Mouse (Mus musculus): Measurements from ENCODE around the gene Thap8. TPM values are rescaled to one million over a fixed set of nuclear protein-coding genes. Genes with fewer than 3 reads are reported as not detected.
A peak's percentile ranks its signal among the peaks of the same experiment; 100 is the strongest.

Thap8 gene
- polyA plus RNA-seq, 1 experiment from 2014 or later, result 0.37 TPM

DNA sequence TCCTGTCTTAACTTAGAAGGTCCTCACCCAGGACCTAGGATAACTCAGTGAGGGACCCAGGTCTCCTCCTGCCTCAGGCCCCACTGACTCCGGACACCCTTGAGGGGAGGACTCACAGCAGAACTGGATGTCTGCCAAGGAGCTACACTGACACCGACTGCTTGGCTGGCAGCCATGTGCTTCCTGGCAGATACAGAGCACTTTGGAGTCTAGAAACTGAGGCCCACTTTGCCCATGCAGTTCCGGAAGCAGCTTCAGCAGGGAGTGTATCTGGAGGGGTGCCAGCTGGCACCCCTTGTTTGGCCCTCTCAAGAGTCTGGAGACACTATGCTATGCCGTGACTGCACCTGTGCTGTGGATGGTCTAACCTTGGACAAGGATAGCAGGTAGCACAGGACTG, 53.5 kb downstream of the Thap8 start:
- H3K4me2 ChIP-seq, result peak overlapping the region; percentile 46
- 5% methylated on average over 4 of the region's 4 CpGs for WGBS
- peak overlapping the region; percentile 84 for H3K27ac ChIP-seq (replicated peaks)

DNA sequence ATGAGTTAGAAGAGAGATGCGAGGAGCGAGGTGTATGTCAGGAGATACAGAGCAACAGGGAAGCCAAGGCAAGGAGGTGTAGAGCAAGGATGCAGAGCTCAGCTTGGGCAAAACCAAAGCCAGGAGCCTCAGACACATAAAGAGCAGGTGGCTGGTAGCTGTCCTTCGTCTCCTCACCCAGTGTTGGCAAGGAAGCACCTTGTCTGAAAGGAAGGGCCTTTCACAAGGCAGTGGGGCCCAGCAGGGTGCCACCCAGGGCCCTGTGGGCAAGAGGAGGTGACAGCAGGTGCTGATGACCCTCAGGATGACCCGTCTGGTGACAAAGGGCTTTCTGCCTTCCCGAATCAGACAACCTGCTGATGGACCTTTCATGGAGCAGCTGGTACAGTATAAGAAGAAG, 54.7 kb downstream of the Thap8 start:
- Histone ChIP-seq H3K4me2 (no peak overlapping the region), H3K27me3 (replicated peaks) (peaks cover 37% of the 10 kb centered on the region), H3K9ac (peak overlapping the region; percentile 2; the same call in 1 of the 2 replicates), H3K36me3 (no peaks in the 10 kb centered on the region), H3K27ac (replicated peaks) (no peak overlapping the region), H3K9me3 (no peaks in the 10 kb centered on the region), H3K4me3 (no peak overlapping the region), H3K4me1 (peaks cover 32% of the 10 kb centered on the region)
- no peak for ATAC-seq (ENCODE audit: extremely low read depth, insufficient number of reproducible peaks, low FRiP score, low TSS enrichment)
- WGBS, result 60% methylated on average over 5 of the region's 5 CpGs

More for the DNA sequence above, 53.5 kb downstream of the Thap8 start:
- peak; percentile 69 for ATAC-seq (ENCODE audit: extremely low read depth, insufficient number of reproducible peaks, low FRiP score, low TSS enrichment)
- Histone ChIP-seq H3K36me3 (no peaks in the 10 kb centered on the region), H3K27me3 (replicated peaks) (peaks cover 26% of the 10 kb centered on the region), H3K4me1 (peaks cover 37% of the 10 kb centered on the region), H3K4me3 (no peak overlapping the region), H3K9me3 (no peaks in the 10 kb centered on the region), H3K9ac (peak overlapping the region; percentile 33; the same call in 1 of the 2 replicates)

DNA sequence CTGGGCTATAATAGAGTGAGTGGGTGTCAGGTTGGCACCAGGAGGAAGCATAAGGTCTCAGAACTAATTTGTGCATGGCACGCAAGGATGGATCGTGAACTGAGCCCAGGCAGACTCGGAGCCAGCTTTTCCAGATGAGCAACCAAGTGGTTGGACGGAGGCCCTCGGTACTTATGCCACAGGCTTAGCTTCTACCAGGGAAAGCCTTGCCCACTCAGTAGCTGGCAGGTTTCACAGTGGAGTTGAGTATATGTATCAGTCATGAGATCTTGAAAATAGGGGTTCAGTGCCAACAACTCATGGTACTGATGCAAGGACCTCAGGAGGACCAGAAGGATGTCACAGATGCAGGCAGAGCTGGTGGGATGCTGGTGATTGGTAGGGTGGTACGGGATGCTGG, 55.8 kb downstream of the Thap8 start:
- Histone ChIP-seq H3K9ac (no peak overlapping the region), H3K4me2 (no peak overlapping the region), H3K27ac (replicated peaks) (no peak overlapping the region), H3K27me3 (replicated peaks) (peaks cover 44% of the 10 kb centered on the region), H3K36me3 (no peaks in the 10 kb centered on the region), H3K9me3 (no peaks in the 10 kb centered on the region), H3K4me3 (no peak overlapping the region), H3K4me1 (peaks cover 32% of the 10 kb centered on the region)
- WGBS, result 78% methylated on average over 6 of the region's 6 CpGs
- no peak for ATAC-seq (ENCODE audit: extremely low read depth, insufficient number of reproducible peaks, low FRiP score, low TSS enrichment)

DNA sequence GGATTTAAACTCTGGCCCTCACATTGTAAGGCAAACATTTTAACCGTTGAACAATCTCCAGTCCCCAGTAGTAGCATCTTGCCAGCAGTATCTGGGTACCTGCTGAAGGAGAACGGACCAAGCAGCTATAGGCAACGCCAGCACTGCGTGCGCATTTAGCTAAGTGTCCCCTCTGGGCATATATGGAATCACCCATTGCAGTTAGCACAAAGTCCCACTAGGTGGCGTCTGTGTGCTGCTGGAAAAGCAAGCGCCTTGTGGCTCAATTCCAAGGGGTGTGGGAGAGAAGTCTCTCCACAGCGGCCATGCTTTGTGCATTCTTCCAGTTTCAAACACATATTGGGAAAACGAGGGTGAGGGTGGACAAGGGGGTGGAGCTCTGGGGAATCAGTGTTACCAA, 56.5 kb downstream of the Thap8 start:
- Histone ChIP-seq H3K27ac (replicated peaks) (no peak overlapping the region), H3K36me3 (no peaks in the 10 kb centered on the region), H3K27me3 (replicated peaks) (peaks cover 51% of the 10 kb centered on the region), H3K9ac (no peak overlapping the region), H3K4me2 (peak overlapping the region; percentile 24; the same call in 1 of the 2 replicates), H3K9me3 (no peaks in the 10 kb centered on the region), H3K4me1 (peaks cover 32% of the 10 kb centered on the region), H3K4me3 (no peak overlapping the region)
- 4% methylated on average over 9 of the region's 9 CpGs for WGBS
- no peak for ATAC-seq (ENCODE audit: extremely low read depth, insufficient number of reproducible peaks, low FRiP score, low TSS enrichment)

DNA sequence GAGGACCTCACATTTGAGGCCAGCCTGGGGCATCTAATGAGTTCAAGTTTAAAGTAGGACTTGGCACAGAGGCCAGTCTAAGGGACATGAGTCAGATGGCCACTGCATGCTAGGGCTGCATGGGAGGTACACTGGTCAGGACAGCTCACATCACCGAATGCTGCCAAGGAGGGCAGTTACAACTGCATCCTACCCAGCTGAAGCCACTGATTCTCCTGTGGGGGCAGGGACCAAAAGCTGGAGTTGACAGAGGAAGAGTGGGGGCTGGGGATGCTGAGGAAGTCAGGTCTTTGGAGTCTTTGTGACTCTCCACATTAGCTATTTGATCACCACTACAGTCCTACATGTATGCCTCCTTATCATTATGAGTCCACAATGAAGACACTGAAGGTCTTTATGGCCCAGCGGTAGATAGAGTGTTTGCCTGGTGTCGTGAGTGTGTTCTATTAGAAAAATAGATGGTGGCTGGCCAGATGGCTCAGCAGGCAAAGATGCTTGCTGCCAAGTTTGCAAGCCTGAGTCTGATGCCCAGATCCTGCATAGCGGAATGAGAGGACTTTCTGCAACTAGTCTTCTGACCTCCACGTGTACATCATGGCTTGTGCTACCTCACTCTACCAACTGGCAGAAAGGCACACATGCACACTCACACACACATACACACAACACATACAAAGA, 59.7 kb downstream of the Thap8 start:
- no peaks in the 10 kb centered on the region for H3K9me3 ChIP-seq
- H3K27ac ChIP-seq (replicated peaks), result no peak overlapping the region
- WGBS, result 65% methylated on average over 5 of the region's 5 CpGs
- ATAC-seq (ENCODE audit: extremely low read depth, insufficient number of reproducible peaks, low FRiP score, low TSS enrichment), result no peak
- H3K4me2 ChIP-seq, result no peak overlapping the region
- H3K4me1 ChIP-seq, result peaks cover 1% of the 10 kb centered on the region
- H3K4me3 ChIP-seq, result no peak overlapping the region
- H3K27me3 ChIP-seq (replicated peaks), result peaks cover 72% of the 10 kb centered on the region
- no peaks in the 10 kb centered on the region for H3K36me3 ChIP-seq
- H3K9ac ChIP-seq, result no peak overlapping the region

Other genes with a start within 250 kb of the Thap8 start
- 2.5 and 4.0 TPM in 2 replicates for gene Zfp14, start 228.7 kb upstream of the Thap8 start, polyA plus RNA-seq (2015; fragmentation: Nextera tagmentation; extraction: Ambion mirVana)
- 4.2 and 4.6 TPM in 2 replicates for gene Zfp82, start 207.2 kb upstream of the Thap8 start, polyA plus RNA-seq (2015; fragmentation: Nextera tagmentation; extraction: Ambion mirVana)
- gene Gm26920, start 189.7 kb upstream of the Thap8 start, polyA plus RNA-seq (2015; fragmentation: Nextera tagmentation; extraction: Ambion mirVana), result 0.29 TPM in 1 of 2 replicates, not detected in the other
- gene Zfp566, start 189.6 kb upstream of the Thap8 start, polyA plus RNA-seq (2015; fragmentation: Nextera tagmentation; extraction: Ambion mirVana), result 4.7 and 6.0 TPM in 2 replicates
- gene Zfp260, start 185.3 kb upstream of the Thap8 start, polyA plus RNA-seq (2015; fragmentation: Nextera tagmentation; extraction: Ambion mirVana), result 70.2 and 76.4 TPM in 2 replicates
- 9.6 and 10.0 TPM in 2 replicates for gene Zfp382, start 158.2 kb upstream of the Thap8 start, polyA plus RNA-seq (2015; fragmentation: Nextera tagmentation; extraction: Ambion mirVana)
- 8.6 and 9.5 TPM in 2 replicates for gene Zfp146, start 110.3 kb upstream of the Thap8 start, polyA plus RNA-seq (2015; fragmentation: Nextera tagmentation; extraction: Ambion mirVana)
- gene Cox7a1, start 96.0 kb upstream of the Thap8 start, polyA plus RNA-seq (2015; fragmentation: Nextera tagmentation; extraction: Ambion mirVana), result 330 and 354 TPM in 2 replicates
- gene Capns1, start 81.3 kb upstream of the Thap8 start, polyA plus RNA-seq (2015; fragmentation: Nextera tagmentation; extraction: Ambion mirVana), result 76.8 and 81.8 TPM in 2 replicates
- 113 and 123 TPM in 2 replicates for gene Polr2i, start 48.1 kb upstream of the Thap8 start, polyA plus RNA-seq (2015; fragmentation: Nextera tagmentation; extraction: Ambion mirVana)
- 145 and 170 TPM in 2 replicates for gene Tbcb, start 47.8 kb upstream of the Thap8 start, polyA plus RNA-seq (2015; fragmentation: Nextera tagmentation; extraction: Ambion mirVana)
- gene Ovol3, start 44.4 kb upstream of the Thap8 start, polyA plus RNA-seq (2015; fragmentation: Nextera tagmentation; extraction: Ambion mirVana), result not detected in 2 replicates
- 7.1 and 8.5 TPM in 2 replicates for gene Wdr62, start 325 bp downstream of the Thap8 start, polyA plus RNA-seq (2015; fragmentation: Nextera tagmentation; extraction: Ambion mirVana)
- gene Clip3, start 11.6 kb downstream of the Thap8 start, polyA plus RNA-seq (2015; fragmentation: Nextera tagmentation; extraction: Ambion mirVana), result 10.2 and 14.9 TPM in 2 replicates
- 60.5 and 66.1 TPM in 2 replicates for gene Alkbh6, start 28.6 kb downstream of the Thap8 start, polyA plus RNA-seq (2015; fragmentation: Nextera tagmentation; extraction: Ambion mirVana)
- 18.3 and 20.2 TPM in 2 replicates for gene Syne4, start 34.7 kb downstream of the Thap8 start, polyA plus RNA-seq (2015; fragmentation: Nextera tagmentation; extraction: Ambion mirVana)
- gene E130208F15Rik, start 41.6 kb downstream of the Thap8 start, polyA plus RNA-seq (2015; fragmentation: Nextera tagmentation; extraction: Ambion mirVana), result 2.5 and 3.3 TPM in 2 replicates
- 14.6 and 15.1 TPM in 2 replicates for gene Sdhaf1, start 43.8 kb downstream of the Thap8 start, polyA plus RNA-seq (2015; fragmentation: Nextera tagmentation; extraction: Ambion mirVana)
- 1.9 TPM in 2 replicates for gene Lrfn3, start 82.7 kb downstream of the Thap8 start, polyA plus RNA-seq (2015; fragmentation: Nextera tagmentation; extraction: Ambion mirVana)
- gene Tyrobp, start 133.7 kb downstream of the Thap8 start, polyA plus RNA-seq (2015; fragmentation: Nextera tagmentation; extraction: Ambion mirVana), result 27.8 and 28.7 TPM in 2 replicates
- 0.66 and 0.90 TPM in 2 replicates for gene Hcst, start 139.8 kb downstream of the Thap8 start, polyA plus RNA-seq (2015; fragmentation: Nextera tagmentation; extraction: Ambion mirVana)
- gene Nfkbid, start 141.6 kb downstream of the Thap8 start, polyA plus RNA-seq (2015; fragmentation: Nextera tagmentation; extraction: Ambion mirVana), result 1.2 and 1.4 TPM in 2 replicates
- gene Aplp1, start 165.4 kb downstream of the Thap8 start, polyA plus RNA-seq (2015; fragmentation: Nextera tagmentation; extraction: Ambion mirVana), result 26.8 and 29.5 TPM in 2 replicates
- gene Kirrel2, start 177.6 kb downstream of the Thap8 start, polyA plus RNA-seq (2015; fragmentation: Nextera tagmentation; extraction: Ambion mirVana), result 0.45 and 0.49 TPM in 2 replicates
- gene Nphs1, start 178.2 kb downstream of the Thap8 start, polyA plus RNA-seq (2015; fragmentation: Nextera tagmentation; extraction: Ambion mirVana), result 0.12 TPM in 1 of 2 replicates, not detected in the other
- gene Prodh2, start 213.5 kb downstream of the Thap8 start, polyA plus RNA-seq (2015; fragmentation: Nextera tagmentation; extraction: Ambion mirVana), result 0.13 and 1.0 TPM in 2 replicates